Mouse (Mus musculus) midbrain, embryonic 16.5 days (tissue): ENCODE data around the gene Rragc. TPM values are rescaled to one million over a fixed set of nuclear protein-coding genes. Genes with fewer than 3 reads are reported as not detected.

Experiments used
- polyA plus RNA-seq: library from polyadenylated mRNA; unstranded; fragments of >200 nt; fragmentation: Nextera tagmentation; extraction: Ambion mirVana; gene quantifications from 2 replicates; pipeline ENCODE4 v1.2.1, GENCODE M21; 2015

Rragc gene
- polyA plus RNA-seq, 1 experiment from 2014 or later: 44.8 TPM

Other genes starting within 250 kb of the Rragc start
- gene Macf1, start 233.1 kb upstream of the Rragc start, polyA plus RNA-seq: 75.7 and 78.7 TPM in 2 replicates
- 403 and 425 TPM in 2 replicates for gene Ndufs5, start 199.2 kb upstream of the Rragc start, polyA plus RNA-seq
- gene Akirin1, start 167.1 kb upstream of the Rragc start, polyA plus RNA-seq: 77.2 and 86.4 TPM in 2 replicates
- gene Rhbdl2, start 129.6 kb upstream of the Rragc start, polyA plus RNA-seq: 1.4 and 1.7 TPM in 2 replicates
- gene 4933427I04Rik, start 57.8 kb upstream of the Rragc start, polyA plus RNA-seq: 0.10 and 0.21 TPM in 2 replicates
- gene Mycbp, start 12.6 kb upstream of the Rragc start, polyA plus RNA-seq: 36.3 and 36.9 TPM in 2 replicates
- not detected in 2 replicates for gene 4930535I16Rik, start 576 bp downstream of the Rragc start, polyA plus RNA-seq